Mouse (Mus musculus) small intestine, adult 2 months (tissue): ENCODE measurements around the gene Sppl3. TPM values are rescaled to one million over a fixed set of nuclear protein-coding genes. Genes with fewer than 3 reads are reported as not detected.

Experiments
- H3K27ac ChIP-seq: fragments of 200-500 bp; 2 replicates; pipeline ENCODE4 v1.5.1; 2012; ENCODE audit warnings: low read depth, low read length, control low read depth, inconsistent platforms; ENCODE audit not compliant: insufficient read depth
- H3K27me3 ChIP-seq: fragments of 200-500 bp; 2 replicates; pipeline ENCODE4 v1.6.1; 2012; ENCODE audit warnings: mild to moderate bottlenecking, moderate library complexity, low read length, inconsistent platforms; ENCODE audit not compliant: control insufficient read depth, insufficient read depth
- H3K36me3 ChIP-seq: fragments of 200-500 bp; 2 replicates; pipeline ENCODE4 v1.6.1; 2012; ENCODE audit warnings: mild to moderate bottlenecking, low read length, control low read depth, inconsistent platforms; ENCODE audit not compliant: control insufficient read depth, insufficient read depth
- H3K4me1 ChIP-seq: fragments of 200-500 bp; 2 replicates; pipeline ENCODE4 v1.6.1; 2012; ENCODE audit warnings: low read length, inconsistent platforms, mixed read lengths; ENCODE audit not compliant: control insufficient read depth, insufficient read depth, insufficient read length
- H3K4me3 ChIP-seq: fragments of 200-500 bp; 2 replicates; pipeline ENCODE4 v1.5.1; 2012; ENCODE audit warnings: low read depth, mild to moderate bottlenecking, control low read depth, inconsistent platforms, low read length, moderate library complexity
- CTCF ChIP-seq: fragments of 200-500 bp; IDR thresholded peaks from 2 replicates; pipeline ENCODE4 v1.5.1; 2012; ENCODE audit warnings: low read depth, mild to moderate bottlenecking, control low read depth, inconsistent platforms, low read length, moderate library complexity, mixed read lengths; ENCODE audit not compliant: insufficient replicate concordance, insufficient read length; ENCODE audit errors: extremely low read depth
- POLR2A ChIP-seq: fragments of 200-500 bp; IDR thresholded peaks from 2 replicates; pipeline ENCODE4 v1.6.1; 2012; ENCODE audit warnings: low read depth, mild to moderate bottlenecking, control low read depth, inconsistent platforms, low read length, moderate library complexity
- WGBS: fragments of 180-500 bp; shearing (Covaris S2); methylation state at CpG from one replicate; pipeline ENCODE4 v1.1.7; 2018; 5-methylcytosine and 5-hydroxymethylcytosine counted together
- polyA plus RNA-seq: library from polyadenylated mRNA; depleted of rRNA; stranded (reverse); fragments of >200 nt; gene quantifications from 2 replicates; pipeline ENCODE4 v1.2.3, GENCODE M21; 2012; rRNA removed

Sppl3 gene
- polyA plus RNA-seq, 1 experiment, result 101 TPM

DNA sequence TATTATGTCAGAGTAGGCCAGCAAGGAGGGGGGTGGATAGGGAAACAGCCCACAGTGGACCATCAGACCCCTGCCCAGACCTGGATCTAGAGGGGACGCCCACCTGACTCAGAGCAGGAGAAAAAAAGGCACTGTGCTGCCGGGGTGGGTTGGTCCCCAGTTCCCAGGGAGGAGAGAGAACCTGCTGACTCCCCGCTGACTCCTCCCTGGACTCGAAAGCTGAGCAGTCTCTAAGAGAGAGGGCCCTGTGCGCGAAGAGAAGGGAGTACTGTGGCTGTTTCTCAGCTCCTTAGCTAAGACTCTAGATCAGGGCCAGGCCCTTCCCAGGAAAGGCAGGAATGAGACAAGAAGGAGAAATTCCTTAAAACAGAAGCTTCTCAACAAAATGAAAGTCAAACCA is 133.5 kb downstream of the Sppl3 start:
- 80% methylated on average over 6 of the region's 6 CpGs for WGBS
- no peaks in the 10 kb centered on the region for H3K27me3 ChIP-seq
- no peak for TF ChIP-seq CTCF
- TF ChIP-seq POLR2A, result no peak
- H3K4me1 ChIP-seq, result 0 out of 2 replicates have a peak, but pooled peaks cover 3% of the 10 kb centered on the region
- H3K27ac ChIP-seq, result no peak overlapping the region
- peaks cover 47% of the 10 kb centered on the region for H3K36me3 ChIP-seq
- H3K4me3 ChIP-seq, result no peak overlapping the region

DNA sequence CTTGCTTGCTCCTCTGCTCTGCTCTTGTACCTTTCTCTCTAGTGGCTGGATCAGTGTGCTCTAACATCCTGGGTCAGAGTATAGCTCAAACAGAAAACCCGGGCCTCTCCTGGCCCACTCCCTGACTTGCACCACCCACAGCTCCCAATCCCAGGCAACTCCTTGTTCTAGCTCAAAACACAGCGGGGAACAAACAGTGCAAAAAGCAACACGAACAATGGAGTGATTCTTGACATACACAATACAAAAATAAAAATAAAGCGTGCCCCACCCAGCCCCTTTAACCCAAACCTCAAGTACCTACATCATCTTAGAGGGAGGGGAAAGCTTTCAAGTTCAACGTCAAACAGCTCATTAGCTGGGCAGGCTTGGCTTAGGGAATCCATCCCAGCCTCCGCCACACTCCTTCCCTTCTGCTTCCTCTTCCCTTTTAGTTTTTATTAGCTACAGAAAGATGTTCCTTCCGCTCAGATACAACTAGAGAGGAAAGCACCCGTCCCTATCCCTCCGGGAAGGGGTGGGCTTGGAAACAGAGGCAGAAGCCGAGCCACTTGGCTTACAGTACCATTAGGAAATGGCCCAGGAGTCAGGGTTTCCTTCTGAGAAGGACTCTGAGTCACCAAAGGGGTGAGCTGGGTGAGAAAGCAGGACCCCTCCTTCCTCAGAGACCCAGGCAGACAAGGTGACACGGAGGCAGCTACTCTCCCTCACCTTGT is 134.5 kb downstream of the Sppl3 start:
- TF ChIP-seq POLR2A (no peak), CTCF (no peak)
- Histone ChIP-seq H3K4me1 (0 out of 2 replicates have a peak, but pooled peaks cover 3% of the 10 kb centered on the region), H3K36me3 (peaks cover 56% of the 10 kb centered on the region), H3K4me3 (no peak overlapping the region), H3K27me3 (no peaks in the 10 kb centered on the region), H3K27ac (no peak overlapping the region)
- 75% methylated on average over 11 of the region's 11 CpGs for WGBS

DNA sequence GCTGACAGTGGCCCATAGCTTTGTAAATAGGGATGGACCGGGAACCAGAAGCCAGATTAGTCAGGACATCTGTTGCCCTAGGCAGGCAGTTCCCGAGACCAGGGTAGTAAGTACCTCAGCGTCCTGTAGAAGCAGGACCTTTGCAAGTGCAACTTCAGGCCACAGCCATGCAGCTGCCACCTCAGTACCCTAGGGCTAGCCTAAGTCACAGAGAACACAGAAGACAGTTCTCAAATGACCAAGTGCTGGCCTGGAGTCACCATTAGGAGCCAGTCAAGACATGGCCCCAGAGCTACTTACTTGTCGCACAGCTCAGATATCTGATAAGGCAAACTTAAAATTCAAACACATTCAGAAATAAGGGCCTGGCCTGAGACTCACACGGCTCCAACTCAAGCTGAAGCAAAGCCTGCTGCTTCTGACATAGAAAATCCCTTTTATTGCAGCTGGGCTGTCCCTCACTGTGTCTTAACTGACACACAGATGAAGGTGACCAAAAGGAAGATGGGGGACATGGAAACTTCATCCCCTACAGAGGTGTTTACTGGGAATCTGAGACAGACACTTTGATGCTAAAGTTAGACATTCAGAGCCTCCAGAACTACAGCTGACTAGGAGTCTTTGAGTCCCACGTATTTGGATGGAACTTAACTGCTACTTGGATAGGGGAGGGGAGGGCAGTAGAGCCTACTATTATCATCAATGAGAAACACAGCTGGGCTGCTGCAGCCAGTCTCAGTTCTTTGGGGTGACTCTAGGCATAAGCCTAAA is 135.2 kb downstream of the Sppl3 start:
- Histone ChIP-seq H3K36me3 (peaks cover 64% of the 10 kb centered on the region), H3K27me3 (no peaks in the 10 kb centered on the region), H3K4me1 (0 out of 2 replicates have a peak, but pooled peaks cover 3% of the 10 kb centered on the region), H3K4me3 (no peak overlapping the region), H3K27ac (no peak overlapping the region)
- no peak for TF ChIP-seq POLR2A
- TF ChIP-seq CTCF, result no peak
- 77% methylated on average over 6 of the region's 6 CpGs for WGBS

DNA sequence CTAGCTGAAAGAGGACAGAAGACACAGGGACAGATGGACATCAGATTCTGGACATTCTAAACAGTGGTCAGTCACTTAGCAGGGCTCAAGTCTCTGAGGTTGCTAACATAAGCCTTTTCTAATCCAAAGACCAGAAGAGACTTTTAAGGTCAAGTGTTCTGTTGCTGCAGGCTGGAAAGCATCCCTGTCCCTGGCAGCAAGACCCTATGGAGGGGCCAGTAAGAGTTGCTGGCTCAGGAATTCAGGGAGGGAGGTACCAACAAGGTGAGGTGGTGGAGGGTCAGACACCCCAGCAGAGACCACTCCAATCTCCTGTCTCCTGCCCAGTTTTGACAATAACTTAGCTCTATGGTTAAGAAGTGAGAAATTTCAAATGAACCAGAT is 135.8 kb downstream of the Sppl3 start:
- H3K4me1 ChIP-seq, result peaks cover 5% of the 10 kb centered on the region; the same call in 1 of the 2 replicates
- no peak overlapping the region for H3K4me3 ChIP-seq
- no peaks in the 10 kb centered on the region for H3K27me3 ChIP-seq
- H3K36me3 ChIP-seq, result peaks cover 68% of the 10 kb centered on the region
- TF ChIP-seq CTCF (no peak), POLR2A (no peak)
- no peak overlapping the region for H3K27ac ChIP-seq

DNA sequence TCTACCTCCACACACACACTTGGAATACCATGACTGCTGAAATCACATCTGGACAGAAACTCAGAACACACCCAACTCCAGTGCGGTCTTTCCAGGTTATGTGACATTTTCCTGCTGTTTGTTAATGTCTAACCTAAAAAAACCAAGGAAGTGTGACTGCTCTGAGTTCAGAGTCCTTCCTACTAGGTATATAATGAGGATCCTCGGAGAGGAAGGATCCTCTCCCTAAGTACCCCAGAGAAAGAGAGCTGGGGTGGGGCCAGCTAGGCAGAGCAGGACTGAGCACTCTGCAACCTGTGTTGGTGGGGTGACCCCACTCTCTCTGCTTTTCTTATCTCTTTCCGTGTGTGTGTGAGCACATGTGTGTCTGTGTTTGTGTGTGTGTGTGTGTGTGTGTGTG is 136.5 kb downstream of the Sppl3 start:
- 41% methylated on average over 3 of the region's 3 CpGs for WGBS
- Histone ChIP-seq H3K4me1 (peaks cover 5% of the 10 kb centered on the region; the same call in 1 of the 2 replicates), H3K4me3 (no peak overlapping the region), H3K27ac (no peak overlapping the region), H3K36me3 (peaks cover 72% of the 10 kb centered on the region), H3K27me3 (no peaks in the 10 kb centered on the region)
- TF ChIP-seq CTCF, result no peak
- TF ChIP-seq POLR2A, result no peak

DNA sequence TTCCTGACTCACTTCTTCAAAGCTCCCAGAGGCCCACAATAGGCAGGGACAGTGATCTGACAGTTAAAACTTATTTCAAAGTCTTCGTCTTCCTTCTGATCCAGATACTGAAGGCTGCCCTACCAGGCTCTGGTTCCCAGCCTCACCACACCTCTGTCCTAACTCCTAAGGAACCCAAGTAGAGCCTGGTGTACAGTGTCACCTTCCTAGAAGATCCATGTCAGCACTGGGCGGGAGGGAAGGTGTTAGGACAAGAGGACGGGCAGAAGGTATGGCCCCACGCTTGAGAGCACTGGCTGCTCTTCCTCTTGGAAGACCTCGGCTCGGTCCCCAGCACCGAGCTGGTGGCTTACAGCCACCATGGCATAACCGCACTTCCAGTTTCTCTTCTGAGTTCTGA is 137.4 kb downstream of the Sppl3 start:
- Histone ChIP-seq H3K4me3 (no peak overlapping the region), H3K27me3 (no peaks in the 10 kb centered on the region), H3K4me1 (peaks cover 11% of the 10 kb centered on the region), H3K27ac (no peak overlapping the region), H3K36me3 (peaks cover 74% of the 10 kb centered on the region)
- 90% methylated on average over 8 of the region's 8 CpGs for WGBS
- TF ChIP-seq POLR2A, result no peak
- no peak for TF ChIP-seq CTCF

Other genes starting within 250 kb of the Sppl3 start
- gene Ankrd13a, start 236.5 kb upstream of the Sppl3 start, polyA plus RNA-seq, result 53.0 and 110 TPM in 2 replicates
- gene Git2, start 235.6 kb upstream of the Sppl3 start, polyA plus RNA-seq, result 16.4 and 25.1 TPM in 2 replicates
- gene 1500011B03Rik, start 187.7 kb upstream of the Sppl3 start, polyA plus RNA-seq, result 9.3 and 11.0 TPM in 2 replicates
- not detected in 2 replicates for gene 4930519G04Rik, start 157.5 kb upstream of the Sppl3 start, polyA plus RNA-seq
- 0.05 TPM in 1 of 2 replicates, not detected in the other for gene Gm9936, start 152.5 kb upstream of the Sppl3 start, polyA plus RNA-seq
- gene Oasl2, start 114.2 kb upstream of the Sppl3 start, polyA plus RNA-seq, result 7.2 and 53.4 TPM in 2 replicates
- gene Oasl1, start 87.9 kb upstream of the Sppl3 start, polyA plus RNA-seq, result 88.2 and 139 TPM in 2 replicates
- 8.5 and 13.6 TPM in 2 replicates for gene 2210016L21Rik, start 69.0 kb upstream of the Sppl3 start, polyA plus RNA-seq
- 24.1 and 46.9 TPM in 2 replicates for gene Hnf1a, start 40.0 kb upstream of the Sppl3 start, polyA plus RNA-seq
- gene Gm10401, start 87.2 kb downstream of the Sppl3 start, polyA plus RNA-seq, result not detected in 2 replicates
- gene Acads, start 108.2 kb downstream of the Sppl3 start, polyA plus RNA-seq, result 63.3 and 95.9 TPM in 2 replicates
- gene Unc119b, start 123.8 kb downstream of the Sppl3 start, polyA plus RNA-seq, result 16.9 and 26.5 TPM in 2 replicates
- gene Mlec, start 147.0 kb downstream of the Sppl3 start, polyA plus RNA-seq, result 56.0 and 78.3 TPM in 2 replicates
- gene Cabp1, start 183.2 kb downstream of the Sppl3 start, polyA plus RNA-seq, result 0.89 and 1.0 TPM in 2 replicates
- gene Pop5, start 224.7 kb downstream of the Sppl3 start, polyA plus RNA-seq, result 68.6 and 74.5 TPM in 2 replicates